Mouse (Mus musculus): ENCODE measurements around the gene Slc29a3. TPM values are rescaled to one million over a fixed set of nuclear protein-coding genes. Genes with fewer than 3 reads are reported as not detected.

The Slc29a3 gene
- polyA plus RNA-seq, 1 experiment: 4.4 TPM

- H3K4me3 ChIP-seq (ENCODE audit: insufficient read depth, poor library complexity, severe bottlenecking): no peak overlapping the region
- no peak for TF ChIP-seq MAX (IDR thresholded peaks at IDR 0.05)
- TF ChIP-seq USF1 (IDR thresholded peaks at IDR 0.05; ENCODE audit: low read depth): no peak
- no peak for TF ChIP-seq CEBPB (IDR thresholded peaks at IDR 0.05; ENCODE audit: low read depth)
- no peak for TF ChIP-seq FOSL1 (IDR thresholded peaks at IDR 0.05; ENCODE audit: insufficient read depth, low read length, poor library complexity, severe bottlenecking)
- no peak for TF ChIP-seq MYOD1 (IDR thresholded peaks at IDR 0.05; ENCODE audit: control insufficient read depth, insufficient read length, low read depth)
- no peak for TF ChIP-seq MYOG (IDR thresholded peaks at IDR 0.05; ENCODE audit: control insufficient read depth, extremely low read depth, insufficient read length)
- no peak for TF ChIP-seq CTCF (IDR thresholded peaks at IDR 0.05; ENCODE audit: control insufficient read depth, insufficient read depth, insufficient read length)
- H3K79me2 ChIP-seq (ENCODE audit: control insufficient read depth, insufficient read depth): peaks cover 100% of the 10 kb centered on the region
- no peaks in the 10 kb centered on the region for H3K27me3 ChIP-seq (ENCODE audit: control insufficient read depth, insufficient read depth, insufficient read length)
- no peak overlapping the region for H3ac ChIP-seq (ENCODE audit: control insufficient read depth, insufficient read length, low read depth)
- H3K79me3 ChIP-seq (ENCODE audit: low read depth): peaks cover 96% of the 10 kb centered on the region
- H3K36me3 ChIP-seq (ENCODE audit: control insufficient read depth, insufficient read depth): peaks cover 31% of the 10 kb centered on the region
Measured at GRCm38 (mm10) chr10:60797682-60798422, 45.3 kb upstream of the Slc29a3 start.

- Histone ChIP-seq H3K36me3 (ENCODE audit: control insufficient read depth, insufficient read depth) (peaks cover 41% of the 10 kb centered on the region), H3K79me2 (ENCODE audit: control insufficient read depth, insufficient read depth) (peaks cover 100% of the 10 kb centered on the region), H3K4me3 (ENCODE audit: insufficient read depth, poor library complexity, severe bottlenecking) (no peak overlapping the region), H3K79me3 (ENCODE audit: low read depth) (peaks cover 95% of the 10 kb centered on the region), H3ac (ENCODE audit: control insufficient read depth, insufficient read length, low read depth) (peak overlapping the region; percentile 44), H3K27me3 (ENCODE audit: control insufficient read depth, insufficient read depth, insufficient read length) (no peaks in the 10 kb centered on the region)
- TF ChIP-seq MYOG (IDR thresholded peaks at IDR 0.05; ENCODE audit: control insufficient read depth, extremely low read depth, insufficient read length): no peak
- no peak for TF ChIP-seq MYOD1 (IDR thresholded peaks at IDR 0.05; ENCODE audit: control insufficient read depth, insufficient read length, low read depth)
- TF ChIP-seq CEBPB (IDR thresholded peaks at IDR 0.05; ENCODE audit: low read depth): no peak
- no peak for TF ChIP-seq FOSL1 (IDR thresholded peaks at IDR 0.05; ENCODE audit: insufficient read depth, low read length, poor library complexity, severe bottlenecking)
- no peak for TF ChIP-seq USF1 (IDR thresholded peaks at IDR 0.05; ENCODE audit: low read depth)
- TF ChIP-seq MAX (IDR thresholded peaks at IDR 0.05): no peak
- TF ChIP-seq CTCF (IDR thresholded peaks at IDR 0.05; ENCODE audit: control insufficient read depth, insufficient read depth, insufficient read length): no peak
Measured at GRCm38 (mm10) chr10:60796474-60796873, 43.9 kb upstream of the Slc29a3 start.

GRCm38 (mm10) chr10:60796028-60796427 lies 43.4 kb upstream of the Slc29a3 start:
- TF ChIP-seq MAX (IDR thresholded peaks at IDR 0.05) (no peak), MYOG (IDR thresholded peaks at IDR 0.05; ENCODE audit: control insufficient read depth, extremely low read depth, insufficient read length) (no peak), FOSL1 (IDR thresholded peaks at IDR 0.05; ENCODE audit: insufficient read depth, low read length, poor library complexity, severe bottlenecking) (no peak), CEBPB (IDR thresholded peaks at IDR 0.05; ENCODE audit: low read depth) (no peak), CTCF (IDR thresholded peaks at IDR 0.05; ENCODE audit: control insufficient read depth, insufficient read depth, insufficient read length) (no peak), USF1 (IDR thresholded peaks at IDR 0.05; ENCODE audit: low read depth) (no peak), MYOD1 (IDR thresholded peaks at IDR 0.05; ENCODE audit: control insufficient read depth, insufficient read length, low read depth) (no peak)
- Histone ChIP-seq H3ac (ENCODE audit: control insufficient read depth, insufficient read length, low read depth) (peak overlapping the region; percentile 44), H3K27me3 (ENCODE audit: control insufficient read depth, insufficient read depth, insufficient read length) (no peaks in the 10 kb centered on the region), H3K36me3 (ENCODE audit: control insufficient read depth, insufficient read depth) (peaks cover 45% of the 10 kb centered on the region), H3K79me3 (ENCODE audit: low read depth) (peaks cover 95% of the 10 kb centered on the region), H3K79me2 (ENCODE audit: control insufficient read depth, insufficient read depth) (peaks cover 100% of the 10 kb centered on the region), H3K4me3 (ENCODE audit: insufficient read depth, poor library complexity, severe bottlenecking) (no peak overlapping the region)

GRCm38 (mm10) chr10:60794792-60795191 lies 42.2 kb upstream of the Slc29a3 start:
- Histone ChIP-seq H3K27me3 (ENCODE audit: control insufficient read depth, insufficient read depth, insufficient read length) (no peaks in the 10 kb centered on the region), H3K79me2 (ENCODE audit: control insufficient read depth, insufficient read depth) (peaks cover 100% of the 10 kb centered on the region), H3ac (ENCODE audit: control insufficient read depth, insufficient read length, low read depth) (peak overlapping the region; percentile 31), H3K4me3 (ENCODE audit: insufficient read depth, poor library complexity, severe bottlenecking) (no peak overlapping the region), H3K79me3 (ENCODE audit: low read depth) (peaks cover 94% of the 10 kb centered on the region), H3K36me3 (ENCODE audit: control insufficient read depth, insufficient read depth) (peaks cover 54% of the 10 kb centered on the region)
- TF ChIP-seq MYOD1 (IDR thresholded peaks at IDR 0.05; ENCODE audit: control insufficient read depth, insufficient read length, low read depth) (no peak), CEBPB (IDR thresholded peaks at IDR 0.05; ENCODE audit: low read depth) (no peak), MAX (IDR thresholded peaks at IDR 0.05) (no peak), USF1 (IDR thresholded peaks at IDR 0.05; ENCODE audit: low read depth) (no peak), MYOG (IDR thresholded peaks at IDR 0.05; ENCODE audit: control insufficient read depth, extremely low read depth, insufficient read length) (no peak), FOSL1 (IDR thresholded peaks at IDR 0.05; ENCODE audit: insufficient read depth, low read length, poor library complexity, severe bottlenecking) (no peak), CTCF (IDR thresholded peaks at IDR 0.05; ENCODE audit: control insufficient read depth, insufficient read depth, insufficient read length) (no peak)

GRCm38 (mm10) chr10:60794374-60794773 lies 41.8 kb upstream of the Slc29a3 start:
- H3K27me3 ChIP-seq (ENCODE audit: control insufficient read depth, insufficient read depth, insufficient read length): no peaks in the 10 kb centered on the region
- peaks cover 94% of the 10 kb centered on the region for H3K79me3 ChIP-seq (ENCODE audit: low read depth)
- H3ac ChIP-seq (ENCODE audit: control insufficient read depth, insufficient read length, low read depth): peak overlapping the region; percentile 31
- H3K79me2 ChIP-seq (ENCODE audit: control insufficient read depth, insufficient read depth): peaks cover 100% of the 10 kb centered on the region
- TF ChIP-seq CEBPB (IDR thresholded peaks at IDR 0.05; ENCODE audit: low read depth) (no peak), CTCF (IDR thresholded peaks at IDR 0.05; ENCODE audit: control insufficient read depth, insufficient read depth, insufficient read length) (no peak), USF1 (IDR thresholded peaks at IDR 0.05; ENCODE audit: low read depth) (no peak), MAX (IDR thresholded peaks at IDR 0.05) (no peak), MYOD1 (IDR thresholded peaks at IDR 0.05; ENCODE audit: control insufficient read depth, insufficient read length, low read depth) (no peak), FOSL1 (IDR thresholded peaks at IDR 0.05; ENCODE audit: insufficient read depth, low read length, poor library complexity, severe bottlenecking) (no peak), MYOG (IDR thresholded peaks at IDR 0.05; ENCODE audit: control insufficient read depth, extremely low read depth, insufficient read length) (no peak)
- no peak overlapping the region for H3K4me3 ChIP-seq (ENCODE audit: insufficient read depth, poor library complexity, severe bottlenecking)
- peaks cover 54% of the 10 kb centered on the region for H3K36me3 ChIP-seq (ENCODE audit: control insufficient read depth, insufficient read depth)

Measured in C2C12 (cell line).